Mouse (Mus musculus) frontal cortex, adult 2 months (tissue): ENCODE results near the gene Gpr35. TPM values are rescaled to one million over a fixed set of nuclear protein-coding genes. Genes with fewer than 3 reads are reported as not detected.

Source experiments
- DNase-seq, 2 experiments: peaks; one replicate each; pipeline ENCODE4 v3.0.0; 2022; ENCODE audit warnings: low spot score in 1 of 2; ENCODE audit errors: extremely low spot score in 1 of 2
- polyA plus RNA-seq: library from polyadenylated mRNA; depleted of rRNA; stranded (reverse); fragments of >200 nt; gene quantifications from 2 replicates; pipeline ENCODE4 v1.2.3, GENCODE M21; 2012; rRNA removed

The Gpr35 gene
- polyA plus RNA-seq, 1 experiment, result 0.36 TPM

DNA sequence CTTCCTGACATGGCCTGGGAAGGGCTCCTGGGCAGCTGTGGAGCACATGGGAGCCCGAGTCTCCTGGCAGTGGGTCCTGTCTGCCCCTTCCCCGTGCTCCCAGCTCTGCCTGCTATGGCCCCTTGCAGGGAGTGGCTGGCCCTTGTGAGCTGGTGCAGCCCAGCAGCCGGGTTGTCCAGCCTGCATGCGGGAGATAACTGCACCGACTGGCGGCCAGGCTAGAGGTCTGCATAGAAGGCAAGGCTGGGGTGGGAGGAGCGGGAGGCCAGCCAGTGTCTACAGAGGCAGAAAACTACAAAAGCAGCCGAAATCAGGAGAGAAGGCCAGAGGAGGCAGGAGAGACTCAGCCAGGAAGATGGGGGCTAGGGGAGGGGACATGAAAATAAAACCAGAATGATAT, 83.3 kb downstream of the Gpr35 start:
- no peak for DNase-seq

DNA sequence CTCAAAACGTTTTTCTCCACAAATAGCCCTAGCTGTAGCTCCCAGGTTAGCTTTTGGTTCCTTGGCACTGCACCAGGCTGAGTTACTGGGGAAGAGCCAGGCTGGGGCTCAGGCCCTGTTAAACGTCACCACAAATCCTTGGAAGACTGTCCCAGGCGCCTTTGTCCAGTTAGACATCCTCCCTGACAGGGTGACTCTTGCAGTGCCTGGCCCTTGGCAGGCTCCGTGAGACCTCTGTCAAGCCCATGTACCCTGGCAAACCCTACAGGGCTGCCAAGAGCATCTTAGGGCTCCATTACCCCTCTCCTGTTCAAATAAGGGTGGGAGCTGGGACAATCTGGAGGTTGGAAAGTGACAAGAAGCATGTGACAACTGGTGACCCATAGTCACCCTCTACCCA, 85.3 kb downstream of the Gpr35 start:
- no peak for DNase-seq

Other genes with a start within 250 kb of the Gpr35 start
- 60.9 and 64.8 TPM in 2 replicates for gene Gpc1, start 119.2 kb upstream of the Gpr35 start, polyA plus RNA-seq
- gene Ankmy1, start 48.0 kb upstream of the Gpr35 start, polyA plus RNA-seq, result 0.17 and 0.34 TPM in 2 replicates
- 45.5 and 47.4 TPM in 2 replicates for gene Dusp28, start 43.9 kb upstream of the Gpr35 start, polyA plus RNA-seq
- gene Rnpepl1, start 40.1 kb upstream of the Gpr35 start, polyA plus RNA-seq, result 43.1 and 48.1 TPM in 2 replicates
- gene Capn10, start 16.5 kb upstream of the Gpr35 start, polyA plus RNA-seq, result 35.3 and 39.4 TPM in 2 replicates
- not detected in 2 replicates for gene Aqp12, start 55.5 kb downstream of the Gpr35 start, polyA plus RNA-seq
- 305 and 323 TPM in 2 replicates for gene Kif1a, start 151.1 kb downstream of the Gpr35 start, polyA plus RNA-seq
- gene Agxt, start 184.4 kb downstream of the Gpr35 start, polyA plus RNA-seq, result not detected in 2 replicates
- gene 2310007B03Rik, start 210.1 kb downstream of the Gpr35 start, polyA plus RNA-seq, result not detected in 2 replicates
- 0.10 and 0.11 TPM in 2 replicates for gene Crocc2, start 217.9 kb downstream of the Gpr35 start, polyA plus RNA-seq